Mouse (Mus musculus): Measurements from ENCODE around the gene Stx6. TPM values are rescaled to one million over a fixed set of nuclear protein-coding genes. Genes with fewer than 3 reads are reported as not detected.

Stx6 gene
- total and polyA plus RNA-seq, 2 experiments from 2014 or later = 39.6 to 56.6 TPM

DNA sequence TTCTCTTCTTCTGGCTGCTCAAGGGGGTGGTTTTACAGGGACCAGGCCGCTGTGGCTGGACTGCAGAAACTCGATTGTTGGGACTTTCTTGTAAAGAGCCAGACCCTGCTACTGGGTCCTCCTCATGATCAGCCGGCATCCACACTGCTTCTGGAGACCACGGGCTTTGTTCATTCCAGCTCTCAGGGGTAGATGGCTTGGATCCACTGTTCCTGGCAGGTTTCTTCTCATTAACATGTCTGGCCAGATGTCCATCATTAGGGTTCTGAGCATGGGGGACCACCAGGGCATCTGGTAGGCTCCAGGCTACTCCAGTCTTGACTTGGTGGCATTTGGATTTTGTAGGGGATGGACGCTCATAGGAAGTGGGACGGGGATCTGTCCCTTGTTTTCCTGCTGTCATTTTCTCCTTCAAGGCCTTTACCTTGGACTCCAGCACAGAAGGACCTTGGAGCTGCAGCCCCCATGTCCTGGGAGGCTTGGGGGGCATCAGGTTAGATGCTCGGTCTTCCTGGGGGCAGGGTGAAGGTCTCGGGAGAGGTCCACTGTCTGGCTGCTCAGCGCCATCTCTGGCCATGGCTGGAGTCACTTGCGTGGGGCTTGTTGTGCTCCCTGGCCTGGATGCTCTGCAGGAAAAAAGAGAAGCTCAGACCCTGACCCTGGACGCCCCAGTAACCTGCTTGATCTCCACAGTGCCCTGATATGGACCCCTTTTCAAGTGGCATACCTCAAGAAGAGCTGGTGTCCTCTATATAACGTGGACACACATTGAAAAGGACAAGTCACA lies 83.4 kb downstream of the Stx6 start:
- DNase-seq (ENCODE audit: low spot score) (no peak), ATAC-seq (ENCODE audit: insufficient read depth, low read depth) (no peak)
- Histone ChIP-seq H3K4me2 (ENCODE audit: low read depth, low read length) (peak overlapping the region; percentile 14; the same call in 1 of the 2 replicates), H3K27me3 (ENCODE audit: control insufficient read depth, insufficient read depth, low read length) (no peaks in the 10 kb centered on the region), H3K4me3 (ENCODE audit: low read depth, low read length) (no peak overlapping the region), H3K4me1 (ENCODE audit: control insufficient read depth, insufficient read depth) (peaks cover 49% of the 10 kb centered on the region), H3K27ac (ENCODE audit: low read depth) (peak overlapping the region; percentile 53), H3K36me3 (replicated peaks; ENCODE audit: control insufficient read depth, insufficient read depth, low read length) (peaks cover 30% of the 10 kb centered on the region), H3K9ac (replicated peaks; ENCODE audit: low read depth, low read length) (no peak overlapping the region), H3K9me3 (replicated peaks; ENCODE audit: control insufficient read depth, low read length) (no peaks in the 10 kb centered on the region)
- no peak for TF ChIP-seq EP300 (IDR thresholded peaks at IDR 0.05; ENCODE audit: low read depth)
- TF ChIP-seq CTCF (IDR thresholded peaks at IDR 0.05; ENCODE audit: low read depth) = no peak
- whole genome bisulfite sequencing = 69% methylated on average over 12 of the region's 12 CpGs

DNA sequence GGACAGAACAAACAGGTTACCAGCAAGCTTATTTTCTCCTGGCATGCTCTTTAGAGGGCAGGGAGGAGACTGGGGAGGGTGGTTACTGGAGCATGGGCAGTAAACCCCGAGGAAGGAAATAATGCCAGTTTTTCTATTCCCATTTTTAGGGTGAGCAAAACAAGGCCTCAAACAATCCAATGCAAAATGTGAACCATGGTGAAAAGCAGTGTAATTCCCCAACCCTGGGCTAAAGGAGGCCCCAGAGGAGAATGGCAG lies 83.9 kb downstream of the Stx6 start:
- Histone ChIP-seq H3K9me3 (replicated peaks; ENCODE audit: control insufficient read depth, low read length) (no peaks in the 10 kb centered on the region), H3K27ac (ENCODE audit: low read depth) (peak overlapping the region; percentile 53), H3K4me3 (ENCODE audit: low read depth, low read length) (no peak overlapping the region), H3K27me3 (ENCODE audit: control insufficient read depth, insufficient read depth, low read length) (no peaks in the 10 kb centered on the region), H3K36me3 (replicated peaks; ENCODE audit: control insufficient read depth, insufficient read depth, low read length) (peaks cover 30% of the 10 kb centered on the region), H3K4me2 (ENCODE audit: low read depth, low read length) (peak overlapping the region; percentile 14; the same call in 1 of the 2 replicates), H3K9ac (replicated peaks; ENCODE audit: low read depth, low read length) (no peak overlapping the region), H3K4me1 (ENCODE audit: control insufficient read depth, insufficient read depth) (peaks cover 44% of the 10 kb centered on the region)
- DNase-seq (ENCODE audit: low spot score) (peak; percentile 5), ATAC-seq (ENCODE audit: insufficient read depth, low read depth) (no peak)
- 55% methylated on average over 1 of the region's 1 CpGs for WGBS
- TF ChIP-seq CTCF (IDR thresholded peaks at IDR 0.05; ENCODE audit: low read depth) (no peak), EP300 (IDR thresholded peaks at IDR 0.05; ENCODE audit: low read depth) (no peak)

DNA sequence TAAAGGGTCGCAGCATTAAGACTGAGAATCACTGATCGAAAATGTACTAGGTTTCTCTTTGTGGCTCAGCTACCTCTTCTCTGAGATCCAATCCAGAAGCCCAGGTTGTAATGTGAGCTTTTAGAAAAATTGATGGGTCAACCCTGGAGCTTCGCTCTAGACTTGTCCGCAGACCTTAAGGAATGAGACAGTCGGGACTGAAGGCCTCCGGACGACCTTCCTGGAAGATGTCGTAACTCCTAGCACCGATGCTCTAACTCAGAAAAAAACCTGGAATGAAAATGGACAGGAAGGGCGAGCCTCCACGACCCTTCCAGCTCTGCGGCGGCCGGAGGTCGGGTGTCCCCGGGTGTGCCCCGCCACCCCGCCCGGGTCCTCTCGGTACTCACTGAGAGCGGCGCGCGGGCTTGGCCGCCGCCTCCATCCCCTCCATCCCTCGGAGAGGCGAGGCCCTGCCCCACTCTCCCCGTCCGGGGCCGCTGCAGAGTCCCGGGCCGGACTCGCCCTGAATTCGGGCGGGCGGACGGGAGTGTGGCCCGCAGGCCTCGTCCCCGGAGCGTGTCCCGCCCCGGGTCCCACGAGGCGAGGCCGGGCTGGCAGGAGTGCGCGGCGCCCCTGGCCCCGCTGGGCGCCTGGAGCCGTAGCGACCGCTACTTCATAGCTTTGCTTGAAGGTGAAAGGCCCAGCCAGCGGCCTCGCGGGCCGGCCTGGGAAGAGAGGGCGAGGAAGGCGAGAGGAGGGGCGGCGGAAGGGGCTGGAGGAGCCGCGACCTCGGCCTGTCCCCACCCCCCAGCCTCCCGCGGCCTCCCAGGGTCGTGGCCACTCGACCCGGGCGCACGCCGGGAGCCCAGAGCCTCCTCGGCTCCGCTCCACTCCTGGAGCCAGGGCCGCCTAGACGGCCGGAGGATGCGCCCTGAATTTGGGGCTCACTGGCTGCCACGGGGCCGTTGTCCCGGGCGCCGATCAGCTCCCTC lies 85.6 kb downstream of the Stx6 start, which contains the start of gene BC034090:
Gene BC034090 (minus strand): TSS at position 648 of the 974 bp plus-strand sequence.
- ATAC-seq (ENCODE audit: insufficient read depth, low read depth) (peak; percentile 81), DNase-seq (ENCODE audit: low spot score) (peak; percentile 48)
- Histone ChIP-seq H3K9me3 (replicated peaks; ENCODE audit: control insufficient read depth, low read length) (no peaks in the 10 kb centered on the region), H3K4me2 (ENCODE audit: low read depth, low read length) (peak within 1 kb of the TSS; percentile 85), H3K9ac (replicated peaks; ENCODE audit: low read depth, low read length) (peak within 1 kb of the TSS; percentile 92), H3K36me3 (replicated peaks; ENCODE audit: control insufficient read depth, insufficient read depth, low read length) (peaks cover 25% of the 10 kb centered on the region), H3K4me1 (ENCODE audit: control insufficient read depth, insufficient read depth) (peaks cover 35% of the 10 kb centered on the region), H3K27me3 (ENCODE audit: control insufficient read depth, insufficient read depth, low read length) (no peaks in the 10 kb centered on the region), H3K4me3 (ENCODE audit: low read depth, low read length) (peak within 1 kb of the TSS; percentile 74), H3K27ac (ENCODE audit: low read depth) (peak within 1 kb of the TSS; percentile 97)
- WGBS = 1% methylated on average over 83 of the region's 85 CpGs
- TF ChIP-seq CTCF (IDR thresholded peaks at IDR 0.05; ENCODE audit: low read depth) (no peak), EP300 (IDR thresholded peaks at IDR 0.05; ENCODE audit: low read depth) (no peak)

DNA sequence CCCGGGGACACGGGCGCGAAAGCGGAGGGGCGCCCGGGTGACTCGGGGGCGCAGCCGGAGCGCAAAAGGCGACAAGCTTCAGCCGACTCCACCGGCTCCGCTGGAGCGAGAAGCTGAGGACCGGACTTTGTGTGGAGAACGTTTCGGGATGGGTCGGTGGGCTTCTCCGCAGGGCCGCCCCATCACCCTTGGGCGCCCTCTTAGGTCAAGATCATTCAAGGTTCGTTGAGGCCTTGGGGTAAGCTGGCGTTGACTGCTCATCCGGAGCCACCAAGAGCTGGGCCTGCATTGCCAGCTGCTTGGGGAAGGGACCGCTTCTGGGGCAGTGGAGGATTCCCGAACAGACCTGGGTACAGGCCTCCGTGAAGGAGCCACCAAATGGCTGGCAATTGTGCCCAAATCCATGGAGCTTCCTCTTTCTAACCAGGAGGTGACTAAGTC lies 86.3 kb downstream of the Stx6 start:
- Histone ChIP-seq H3K9ac (replicated peaks; ENCODE audit: low read depth, low read length) (peak overlapping the region; percentile 92), H3K27ac (ENCODE audit: low read depth) (peak overlapping the region; percentile 97), H3K9me3 (replicated peaks; ENCODE audit: control insufficient read depth, low read length) (no peaks in the 10 kb centered on the region), H3K27me3 (ENCODE audit: control insufficient read depth, insufficient read depth, low read length) (no peaks in the 10 kb centered on the region), H3K4me1 (ENCODE audit: control insufficient read depth, insufficient read depth) (peaks cover 28% of the 10 kb centered on the region), H3K4me2 (ENCODE audit: low read depth, low read length) (peak overlapping the region; percentile 85), H3K4me3 (ENCODE audit: low read depth, low read length) (peak overlapping the region; percentile 74), H3K36me3 (replicated peaks; ENCODE audit: control insufficient read depth, insufficient read depth, low read length) (peaks cover 23% of the 10 kb centered on the region)
- no peak for TF ChIP-seq EP300 (IDR thresholded peaks at IDR 0.05; ENCODE audit: low read depth)
- 2% methylated on average over 29 of the region's 29 CpGs for WGBS
- ATAC-seq (ENCODE audit: insufficient read depth, low read depth) = peak; percentile 55
- DNase-seq (ENCODE audit: low spot score) = peak; percentile 44

DNA sequence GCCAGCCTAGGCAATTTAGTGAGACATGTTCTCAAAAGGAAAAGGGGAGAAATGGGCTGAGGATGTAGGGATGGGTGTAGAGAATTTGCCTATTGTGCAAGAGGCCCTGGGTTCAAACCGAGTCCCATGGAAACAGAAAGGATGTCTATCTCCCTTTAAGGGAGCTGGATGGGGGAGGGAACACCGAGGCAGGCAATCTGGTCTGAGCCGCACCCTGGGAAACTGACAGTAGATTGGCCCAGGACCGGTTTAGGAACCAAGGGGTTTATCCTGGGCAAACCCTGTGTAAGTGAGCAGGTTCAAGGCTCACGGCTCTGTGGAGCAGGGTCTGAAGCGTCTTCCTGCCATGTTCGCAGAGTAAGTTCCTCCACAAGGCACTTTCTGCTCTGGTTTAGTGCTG lies 87.0 kb downstream of the Stx6 start:
- Histone ChIP-seq H3K4me2 (ENCODE audit: low read depth, low read length) (peak overlapping the region; percentile 85), H3K4me1 (ENCODE audit: control insufficient read depth, insufficient read depth) (peaks cover 22% of the 10 kb centered on the region), H3K9ac (replicated peaks; ENCODE audit: low read depth, low read length) (peak overlapping the region; percentile 92), H3K4me3 (ENCODE audit: low read depth, low read length) (peak overlapping the region; percentile 74), H3K36me3 (replicated peaks; ENCODE audit: control insufficient read depth, insufficient read depth, low read length) (peaks cover 16% of the 10 kb centered on the region), H3K9me3 (replicated peaks; ENCODE audit: control insufficient read depth, low read length) (no peaks in the 10 kb centered on the region), H3K27ac (ENCODE audit: low read depth) (peak overlapping the region; percentile 97), H3K27me3 (ENCODE audit: control insufficient read depth, insufficient read depth, low read length) (no peaks in the 10 kb centered on the region)
- TF ChIP-seq CTCF (IDR thresholded peaks at IDR 0.05; ENCODE audit: low read depth) (no peak), EP300 (IDR thresholded peaks at IDR 0.05; ENCODE audit: low read depth) (no peak)
- WGBS = 62% methylated on average over 7 of the region's 7 CpGs
- ATAC-seq (ENCODE audit: insufficient read depth, low read depth) (no peak), DNase-seq (ENCODE audit: low spot score) (no peak)

Data from heart, postnatal 0 days (tissue).